Mouse (Mus musculus) brain, embryonic 14.5 days (tissue): ENCODE results near the gene Egfl8.

Experiments used
- CTCF ChIP-seq: fragments of 200-500 bp; IDR thresholded peaks from 2 replicates; pipeline ENCODE4 v1.5.1; 2012; ENCODE audit warnings: inconsistent platforms, mild to moderate bottlenecking, moderate library complexity, borderline replicate concordance; ENCODE audit not compliant: insufficient read depth, insufficient read length; ENCODE audit errors: extremely low read depth
- POLR2A ChIP-seq: fragments of 200-500 bp; IDR thresholded peaks from 2 replicates; pipeline ENCODE4 v1.6.1; 2012; ENCODE audit warnings: mild to moderate bottlenecking, inconsistent platforms, borderline replicate concordance; ENCODE audit not compliant: poor library complexity, insufficient read depth, insufficient read length, severe bottlenecking; ENCODE audit errors: extremely low read depth

- no peak for TF ChIP-seq POLR2A
- TF ChIP-seq CTCF: no peak
Observed at GRCm38 (mm10) chr17:34611050-34611449, 4.7 kb downstream of the Egfl8 start.
